Mouse (Mus musculus): ENCODE data around the gene Aym1. TPM values are rescaled to one million over a fixed set of nuclear protein-coding genes. Genes with fewer than 3 reads are reported as not detected.

The Aym1 gene
- polyA plus RNA-seq, 1 experiment from 2014 or later: not detected

- no peak for TF ChIP-seq CTCF (IDR thresholded peaks at IDR 0.05; ENCODE audit: low read depth)
Observed at GRCm38 (mm10) chr5:113329463-113329862, 27.6 kb upstream of the Aym1 start.

GRCm38 (mm10) chr5:113330202-113330601, 26.9 kb upstream of the Aym1 start:
- no peak overlapping the region for H3K9ac ChIP-seq (replicated peaks)
- H3K4me1 ChIP-seq (ENCODE audit: insufficient read depth): no peaks in the 10 kb centered on the region
- H3K4me3 ChIP-seq (ENCODE audit: low read depth, low read length): no peak overlapping the region
- H3K9me3 ChIP-seq (ENCODE audit: low read length): 0 out of 2 replicates have a peak, but pooled peaks cover 5% of the 10 kb centered on the region
- TF ChIP-seq CTCF (IDR thresholded peaks at IDR 0.05; ENCODE audit: low read depth) (no peak), EP300 (IDR thresholded peaks at IDR 0.05; ENCODE audit: low read depth) (no peak)
- H3K27me3 ChIP-seq (ENCODE audit: insufficient read depth, low read length): peaks cover 26% of the 10 kb centered on the region
- H3K27ac ChIP-seq (ENCODE audit: low read depth): no peak overlapping the region
- ATAC-seq (no peak), DNase-seq (no peak)
- H3K4me2 ChIP-seq (ENCODE audit: low read depth, low read length): no peak overlapping the region
- no peaks in the 10 kb centered on the region for H3K36me3 ChIP-seq (replicated peaks; ENCODE audit: insufficient read depth, low read length)
- 67% methylated on average over 3 of the region's 3 CpGs for WGBS (ENCODE audit: insufficient replicate concordance)

More at GRCm38 (mm10) chr5:113329463-113329862, 27.6 kb upstream of the Aym1 start:
- no peak for ATAC-seq
- Histone ChIP-seq H3K4me1 (ENCODE audit: insufficient read depth) (no peaks in the 10 kb centered on the region), H3K9me3 (ENCODE audit: low read length) (0 out of 2 replicates have a peak, but pooled peaks cover 5% of the 10 kb centered on the region), H3K27ac (ENCODE audit: low read depth) (no peak overlapping the region), H3K4me3 (ENCODE audit: low read depth, low read length) (no peak overlapping the region), H3K36me3 (replicated peaks; ENCODE audit: insufficient read depth, low read length) (no peaks in the 10 kb centered on the region), H3K4me2 (ENCODE audit: low read depth, low read length) (no peak overlapping the region), H3K9ac (replicated peaks) (no peak overlapping the region), H3K27me3 (ENCODE audit: insufficient read depth, low read length) (peaks cover 22% of the 10 kb centered on the region)
- 90% methylated on average over 8 of the region's 8 CpGs for WGBS (ENCODE audit: insufficient replicate concordance)
- no peak for DNase-seq

GRCm38 (mm10) chr5:113332239-113332638, 24.9 kb upstream of the Aym1 start:
- DNase-seq (no peak), ATAC-seq (no peak)
- 35% methylated on average over 12 of the region's 12 CpGs for WGBS (ENCODE audit: insufficient replicate concordance)
- H3K36me3 ChIP-seq (replicated peaks; ENCODE audit: insufficient read depth, low read length): no peaks in the 10 kb centered on the region
- 0 out of 2 replicates have a peak, but pooled peaks cover 5% of the 10 kb centered on the region for H3K9me3 ChIP-seq (ENCODE audit: low read length)
- peak; percentile 56; the same call in 1 of the 2 replicates for TF ChIP-seq CTCF (IDR thresholded peaks at IDR 0.05; ENCODE audit: low read depth)
- TF ChIP-seq EP300 (IDR thresholded peaks at IDR 0.05; ENCODE audit: low read depth): no peak
- H3K4me2 ChIP-seq (ENCODE audit: low read depth, low read length): no peak overlapping the region
- H3K4me3 ChIP-seq (ENCODE audit: low read depth, low read length): no peak overlapping the region
- no peaks in the 10 kb centered on the region for H3K4me1 ChIP-seq (ENCODE audit: insufficient read depth)
- H3K9ac ChIP-seq (replicated peaks): no peak overlapping the region
- H3K27me3 ChIP-seq (ENCODE audit: insufficient read depth, low read length): peaks cover 47% of the 10 kb centered on the region
- no peak overlapping the region for H3K27ac ChIP-seq (ENCODE audit: low read depth)

- H3K4me1 ChIP-seq (ENCODE audit: insufficient read depth): no peaks in the 10 kb centered on the region
- no peak for TF ChIP-seq EP300 (IDR thresholded peaks at IDR 0.05; ENCODE audit: low read depth)
- TF ChIP-seq CTCF (IDR thresholded peaks at IDR 0.05; ENCODE audit: low read depth): no peak
- H3K36me3 ChIP-seq (replicated peaks; ENCODE audit: insufficient read depth, low read length): no peaks in the 10 kb centered on the region
- peaks cover 49% of the 10 kb centered on the region for H3K27me3 ChIP-seq (ENCODE audit: insufficient read depth, low read length)
- 49% methylated on average over 4 of the region's 4 CpGs for WGBS (ENCODE audit: insufficient replicate concordance)
- no peak overlapping the region for H3K9ac ChIP-seq (replicated peaks)
- no peak overlapping the region for H3K27ac ChIP-seq (ENCODE audit: low read depth)
- H3K4me2 ChIP-seq (ENCODE audit: low read depth, low read length): no peak overlapping the region
- DNase-seq (no peak), ATAC-seq (no peak)
- no peak overlapping the region for H3K4me3 ChIP-seq (ENCODE audit: low read depth, low read length)
- 0 out of 2 replicates have a peak, but pooled peaks cover 5% of the 10 kb centered on the region for H3K9me3 ChIP-seq (ENCODE audit: low read length)
Observed at GRCm38 (mm10) chr5:113332899-113333298, 24.2 kb upstream of the Aym1 start.

- Histone ChIP-seq H3K9me3 (ENCODE audit: low read length) (0 out of 2 replicates have a peak, but pooled peaks cover 2% of the 10 kb centered on the region), H3K4me3 (ENCODE audit: low read depth, low read length) (no peak overlapping the region), H3K36me3 (replicated peaks; ENCODE audit: insufficient read depth, low read length) (no peaks in the 10 kb centered on the region), H3K9ac (replicated peaks) (no peak overlapping the region), H3K27me3 (ENCODE audit: insufficient read depth, low read length) (peaks cover 57% of the 10 kb centered on the region), H3K4me1 (ENCODE audit: insufficient read depth) (no peaks in the 10 kb centered on the region), H3K27ac (ENCODE audit: low read depth) (no peak overlapping the region), H3K4me2 (ENCODE audit: low read depth, low read length) (no peak overlapping the region)
- ATAC-seq (no peak), DNase-seq (no peak)
- WGBS (ENCODE audit: insufficient replicate concordance): 6% methylated on average over 34 of the region's 34 CpGs
- no peak for TF ChIP-seq EP300 (IDR thresholded peaks at IDR 0.05; ENCODE audit: low read depth)
- no peak for TF ChIP-seq CTCF (IDR thresholded peaks at IDR 0.05; ENCODE audit: low read depth)
Observed at GRCm38 (mm10) chr5:113334621-113335530, 22.2 kb upstream of the Aym1 start.

- Histone ChIP-seq H3K4me3 (ENCODE audit: low read depth, low read length) (no peak overlapping the region), H3K36me3 (replicated peaks; ENCODE audit: insufficient read depth, low read length) (no peaks in the 10 kb centered on the region)
Observed at GRCm38 (mm10) chr5:113335732-113336131, 21.4 kb upstream of the Aym1 start.

More at GRCm38 (mm10) chr5:113335732-113336131, 21.4 kb upstream of the Aym1 start:
- ATAC-seq: no peak
- Histone ChIP-seq H3K9ac (replicated peaks) (no peak overlapping the region), H3K9me3 (ENCODE audit: low read length) (0 out of 2 replicates have a peak, but pooled peaks cover 2% of the 10 kb centered on the region), H3K4me1 (ENCODE audit: insufficient read depth) (no peaks in the 10 kb centered on the region), H3K27ac (ENCODE audit: low read depth) (no peak overlapping the region), H3K27me3 (ENCODE audit: insufficient read depth, low read length) (peaks cover 57% of the 10 kb centered on the region), H3K4me2 (ENCODE audit: low read depth, low read length) (peak overlapping the region; percentile 26; the same call in 1 of the 2 replicates)
- TF ChIP-seq EP300 (IDR thresholded peaks at IDR 0.05; ENCODE audit: low read depth): no peak
- TF ChIP-seq CTCF (IDR thresholded peaks at IDR 0.05; ENCODE audit: low read depth): no peak
- 3% methylated on average over 17 of the region's 17 CpGs for WGBS (ENCODE audit: insufficient replicate concordance)
- DNase-seq: no peak

All from liver, postnatal 0 days (tissue).